Mouse (Mus musculus): ENCODE measurements around the gene Prss46. TPM values are rescaled to one million over a fixed set of nuclear protein-coding genes. Genes with fewer than 3 reads are reported as not detected.
"Not testable (repeated sequence)": the region's sequence is repeated elsewhere in the genome, so short reads cannot be mapped to it uniquely, and the experiment has no call there.

Gene Prss46
- polyA plus RNA-seq (2012; ENCODE audit: insufficient read depth, insufficient read length, missing spikeins), result not detected in 2 replicates

- H3K4me3 ChIP-seq (ENCODE audit: insufficient read depth, low read depth, low read length), result no peak within 1 kb of the TSS
- peaks cover 6% of the 10 kb centered on the region for H3K4me1 ChIP-seq (ENCODE audit: control insufficient read depth, insufficient read depth, insufficient read length, low read length)
- H3K27ac ChIP-seq (replicated peaks; ENCODE audit: low read depth, low read length), result no peak within 1 kb of the TSS
Measured at GRCm38 (mm10) chr9:110844206-110844605, at the start of gene Prss46. Gene Prss46 (plus strand): TSS chr9:110844506.

- Histone ChIP-seq H3K27ac (replicated peaks; ENCODE audit: low read depth, low read length) (no peak overlapping the region), H3K4me1 (ENCODE audit: control insufficient read depth, insufficient read depth, insufficient read length, low read length) (no peaks in the 10 kb centered on the region), H3K4me3 (ENCODE audit: insufficient read depth, low read depth, low read length) (no peak overlapping the region)
Measured at GRCm38 (mm10) chr9:110797013-110797412, 47.3 kb upstream of the Prss46 start.

GRCm38 (mm10) chr9:110797866-110798265 lies 46.4 kb upstream of the Prss46 start, which contains the start of gene Prss42:
Gene Prss42 (plus strand): TSS chr9:110798166.
- H3K27ac ChIP-seq (replicated peaks; ENCODE audit: low read depth, low read length), result no peak within 1 kb of the TSS
- H3K4me1 ChIP-seq (ENCODE audit: control insufficient read depth, insufficient read depth, insufficient read length, low read length), result no peaks in the 10 kb centered on the region
- no peak within 1 kb of the TSS for H3K4me3 ChIP-seq (ENCODE audit: insufficient read depth, low read depth, low read length)

- H3K4me1 ChIP-seq (ENCODE audit: control insufficient read depth, insufficient read depth, insufficient read length, low read length), result no peaks in the 10 kb centered on the region
- H3K27ac ChIP-seq (replicated peaks; ENCODE audit: low read depth, low read length), result no peak overlapping the region
- H3K4me3 ChIP-seq (ENCODE audit: insufficient read depth, low read depth, low read length), result no peak overlapping the region
Measured at GRCm38 (mm10) chr9:110800834-110801479, 43.3 kb upstream of the Prss46 start.

- no peak overlapping the region for H3K27ac ChIP-seq (replicated peaks; ENCODE audit: low read depth, low read length)
- H3K4me1 ChIP-seq (ENCODE audit: control insufficient read depth, insufficient read depth, insufficient read length, low read length), result no peaks in the 10 kb centered on the region
- no peak overlapping the region for H3K4me3 ChIP-seq (ENCODE audit: insufficient read depth, low read depth, low read length)
Measured at GRCm38 (mm10) chr9:110803294-110803693, 41.0 kb upstream of the Prss46 start.

- no peak overlapping the region for H3K4me3 ChIP-seq (ENCODE audit: insufficient read depth, low read depth, low read length)
- no peaks in the 10 kb centered on the region for H3K4me1 ChIP-seq (ENCODE audit: control insufficient read depth, insufficient read depth, insufficient read length, low read length)
- H3K27ac ChIP-seq (replicated peaks; ENCODE audit: low read depth, low read length), result no peak overlapping the region
Measured at GRCm38 (mm10) chr9:110810051-110810450, 34.3 kb upstream of the Prss46 start.

GRCm38 (mm10) chr9:110813789-110814188 lies 30.5 kb upstream of the Prss46 start, which contains the start of gene Prss44:
Gene Prss44 (plus strand): TSS chr9:110813994.
- Histone ChIP-seq H3K4me1 (ENCODE audit: control insufficient read depth, insufficient read depth, insufficient read length, low read length) (no peaks in the 10 kb centered on the region), H3K4me3 (ENCODE audit: insufficient read depth, low read depth, low read length) (no peak within 1 kb of the TSS), H3K27ac (replicated peaks; ENCODE audit: low read depth, low read length) (no peak within 1 kb of the TSS)

GRCm38 (mm10) chr9:110820546-110820945 lies 23.8 kb upstream of the Prss46 start:
- H3K27ac ChIP-seq (replicated peaks; ENCODE audit: low read depth, low read length); H3K4me3 ChIP-seq (ENCODE audit: insufficient read depth, low read depth, low read length); H3K4me1 ChIP-seq (ENCODE audit: control insufficient read depth, insufficient read depth, insufficient read length, low read length): not testable (repeated sequence)

- no peak overlapping the region for H3K4me3 ChIP-seq (ENCODE audit: insufficient read depth, low read depth, low read length)
- no peaks in the 10 kb centered on the region for H3K4me1 ChIP-seq (ENCODE audit: control insufficient read depth, insufficient read depth, insufficient read length, low read length)
- H3K27ac ChIP-seq (replicated peaks; ENCODE audit: low read depth, low read length), result no peak overlapping the region
Measured at GRCm38 (mm10) chr9:110821436-110821835, 22.9 kb upstream of the Prss46 start.

GRCm38 (mm10) chr9:110825426-110825825 lies 18.9 kb upstream of the Prss46 start:
- Histone ChIP-seq H3K27ac (replicated peaks; ENCODE audit: low read depth, low read length) (no peak overlapping the region), H3K4me1 (ENCODE audit: control insufficient read depth, insufficient read depth, insufficient read length, low read length) (no peaks in the 10 kb centered on the region), H3K4me3 (ENCODE audit: insufficient read depth, low read depth, low read length) (no peak overlapping the region)

- Histone ChIP-seq H3K27ac (replicated peaks; ENCODE audit: low read depth, low read length) (no peak overlapping the region), H3K4me1 (ENCODE audit: control insufficient read depth, insufficient read depth, insufficient read length, low read length) (no peaks in the 10 kb centered on the region), H3K4me3 (ENCODE audit: insufficient read depth, low read depth, low read length) (no peak overlapping the region)
Measured at GRCm38 (mm10) chr9:110825832-110826231, 18.5 kb upstream of the Prss46 start.

- Histone ChIP-seq H3K27ac (replicated peaks; ENCODE audit: low read depth, low read length) (no peak within 1 kb of the TSS), H3K4me1 (ENCODE audit: control insufficient read depth, insufficient read depth, insufficient read length, low read length) (no peaks in the 10 kb centered on the region), H3K4me3 (ENCODE audit: insufficient read depth, low read depth, low read length) (no peak within 1 kb of the TSS)
Measured at GRCm38 (mm10) chr9:110826390-110826789, 17.9 kb upstream of the Prss46 start, which contains the start of gene Prss43. Gene Prss43 (plus strand): TSS chr9:110826690.

GRCm38 (mm10) chr9:110833021-110833420 lies 11.3 kb upstream of the Prss46 start:
- no peak overlapping the region for H3K27ac ChIP-seq (replicated peaks; ENCODE audit: low read depth, low read length)
- peaks cover 3% of the 10 kb centered on the region; the same call in 1 of the 2 replicates for H3K4me1 ChIP-seq (ENCODE audit: control insufficient read depth, insufficient read depth, insufficient read length, low read length)
- H3K4me3 ChIP-seq (ENCODE audit: insufficient read depth, low read depth, low read length), result no peak overlapping the region

GRCm38 (mm10) chr9:110834411-110834810 lies 9.9 kb upstream of the Prss46 start, which contains the start of gene Prss45:
Gene Prss45 (plus strand): TSS chr9:110834588.
- Histone ChIP-seq H3K4me1 (ENCODE audit: control insufficient read depth, insufficient read depth, insufficient read length, low read length) (peaks cover 3% of the 10 kb centered on the region; the same call in 1 of the 2 replicates), H3K27ac (replicated peaks; ENCODE audit: low read depth, low read length) (peak within 1 kb of the TSS; percentile 57), H3K4me3 (ENCODE audit: insufficient read depth, low read depth, low read length) (no peak within 1 kb of the TSS)

- Histone ChIP-seq H3K4me1 (ENCODE audit: control insufficient read depth, insufficient read depth, insufficient read length, low read length) (peaks cover 3% of the 10 kb centered on the region; the same call in 1 of the 2 replicates), H3K27ac (replicated peaks; ENCODE audit: low read depth, low read length) (no peak overlapping the region), H3K4me3 (ENCODE audit: insufficient read depth, low read depth, low read length) (no peak overlapping the region)
Measured at GRCm38 (mm10) chr9:110834961-110835360, 9.3 kb upstream of the Prss46 start.

- Histone ChIP-seq H3K4me1 (ENCODE audit: control insufficient read depth, insufficient read depth, insufficient read length, low read length) (peaks cover 9% of the 10 kb centered on the region), H3K4me3 (ENCODE audit: insufficient read depth, low read depth, low read length) (no peak overlapping the region), H3K27ac (replicated peaks; ENCODE audit: low read depth, low read length) (peak overlapping the region; percentile 57)
Measured at GRCm38 (mm10) chr9:110836112-110836511, 8.2 kb upstream of the Prss46 start.
